Mouse (Mus musculus) monocyte, adult 2 months (primary cell): ENCODE results near the gene Zfp709.
"Not testable (repeated sequence)": the region's sequence is repeated elsewhere in the genome, so short reads cannot be mapped to it uniquely, and the experiment has no call there.

Experiments
- DNase-seq, 2 experiments: peaks; one replicate each; pipeline ENCODE4 v3.0.0; 2022; ENCODE audit warnings: low spot score in 2 of 2, low read depth in 1 of 2

Gene Zfp709

DNA sequence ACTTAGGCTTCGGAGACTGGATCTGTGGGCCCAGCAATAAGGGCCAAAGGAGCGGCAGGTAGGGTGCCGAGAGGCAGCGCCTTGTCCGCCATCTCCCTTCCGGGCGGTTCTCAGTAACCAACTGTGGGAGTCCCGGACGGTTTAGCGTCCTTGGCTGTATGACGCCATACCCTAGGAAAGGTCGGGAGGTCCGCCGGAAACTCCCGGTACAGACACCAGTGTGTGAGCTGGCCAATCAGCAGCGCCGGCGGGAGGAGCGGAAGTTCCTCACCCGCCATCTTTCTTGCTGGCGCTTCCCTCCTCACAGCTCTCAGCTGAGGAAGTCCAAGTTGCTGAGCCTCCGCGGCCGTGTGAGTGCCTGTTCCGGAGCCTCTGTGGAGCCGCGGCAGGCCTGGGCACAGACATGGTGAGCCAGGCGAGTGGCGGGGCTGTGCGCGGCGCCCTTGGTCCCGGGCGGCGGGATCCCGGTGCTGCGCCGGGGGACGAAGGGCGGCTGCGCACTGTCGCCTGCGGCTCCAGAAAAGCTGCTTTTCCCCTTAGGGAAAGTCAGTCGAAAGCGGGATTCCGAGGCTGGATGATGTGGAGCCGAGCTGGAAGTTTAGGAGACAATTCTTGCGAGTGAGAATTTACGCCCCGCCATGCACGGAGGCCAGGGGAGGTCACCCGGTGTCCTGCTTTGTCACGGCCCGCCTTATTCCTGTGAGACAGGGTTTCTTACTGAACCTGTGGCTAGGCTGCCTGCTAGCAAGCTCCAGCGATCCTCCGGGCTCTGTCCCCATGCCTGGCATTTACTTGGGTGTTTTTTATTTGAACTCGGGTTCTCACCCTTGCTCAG, 41.0 kb downstream of the Zfp709 start:
- peak; percentile 89 to 90 for DNase-seq

DNA sequence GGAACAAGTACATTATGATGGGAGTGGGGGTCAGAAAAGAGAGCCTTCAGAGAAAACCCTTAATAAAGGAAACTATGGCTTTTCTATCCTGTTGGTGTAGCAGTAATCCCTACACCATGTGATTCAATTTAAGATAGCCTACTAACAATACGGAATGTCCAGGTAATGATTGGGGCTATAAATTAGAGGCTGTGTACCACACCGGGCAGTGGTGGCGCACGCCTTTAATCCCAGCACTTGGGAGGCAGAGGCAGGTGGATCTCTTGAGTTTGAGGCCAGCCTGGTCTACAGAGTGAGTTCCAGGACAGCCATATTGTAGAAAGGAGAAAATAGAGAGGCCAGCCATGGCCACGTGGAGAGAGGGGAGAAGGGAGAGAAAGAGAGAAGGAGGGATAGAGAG, 44.0 kb downstream of the Zfp709 start:
- DNase-seq: no peak

- no peak for DNase-seq
Observed at GRCm38 (mm10) chr8:71926551-71926950, 44.7 kb downstream of the Zfp709 start.

- DNase-seq: no peak
Observed at GRCm38 (mm10) chr8:71927779-71928178, 46.0 kb downstream of the Zfp709 start.

DNA sequence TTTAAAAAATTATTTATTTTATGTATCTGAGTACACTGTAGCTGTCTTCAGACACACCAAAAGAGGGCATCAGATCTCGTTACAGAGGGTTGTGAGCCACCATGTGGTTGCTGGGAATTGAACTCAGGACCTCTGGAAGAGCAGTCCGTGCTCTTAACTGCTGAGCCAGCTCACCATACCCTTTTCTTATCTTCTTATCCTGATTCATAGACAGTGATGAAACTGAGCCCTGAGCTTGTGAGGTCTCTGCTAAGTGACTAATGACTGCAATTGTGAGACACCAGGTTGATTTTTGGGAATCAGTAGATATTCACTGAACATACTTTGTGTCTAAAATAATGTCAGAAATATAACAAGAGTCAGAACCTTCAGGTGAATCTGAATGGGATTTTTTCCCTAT, 56.2 kb downstream of the Zfp709 start:
- DNase-seq: not testable (repeated sequence)

DNA sequence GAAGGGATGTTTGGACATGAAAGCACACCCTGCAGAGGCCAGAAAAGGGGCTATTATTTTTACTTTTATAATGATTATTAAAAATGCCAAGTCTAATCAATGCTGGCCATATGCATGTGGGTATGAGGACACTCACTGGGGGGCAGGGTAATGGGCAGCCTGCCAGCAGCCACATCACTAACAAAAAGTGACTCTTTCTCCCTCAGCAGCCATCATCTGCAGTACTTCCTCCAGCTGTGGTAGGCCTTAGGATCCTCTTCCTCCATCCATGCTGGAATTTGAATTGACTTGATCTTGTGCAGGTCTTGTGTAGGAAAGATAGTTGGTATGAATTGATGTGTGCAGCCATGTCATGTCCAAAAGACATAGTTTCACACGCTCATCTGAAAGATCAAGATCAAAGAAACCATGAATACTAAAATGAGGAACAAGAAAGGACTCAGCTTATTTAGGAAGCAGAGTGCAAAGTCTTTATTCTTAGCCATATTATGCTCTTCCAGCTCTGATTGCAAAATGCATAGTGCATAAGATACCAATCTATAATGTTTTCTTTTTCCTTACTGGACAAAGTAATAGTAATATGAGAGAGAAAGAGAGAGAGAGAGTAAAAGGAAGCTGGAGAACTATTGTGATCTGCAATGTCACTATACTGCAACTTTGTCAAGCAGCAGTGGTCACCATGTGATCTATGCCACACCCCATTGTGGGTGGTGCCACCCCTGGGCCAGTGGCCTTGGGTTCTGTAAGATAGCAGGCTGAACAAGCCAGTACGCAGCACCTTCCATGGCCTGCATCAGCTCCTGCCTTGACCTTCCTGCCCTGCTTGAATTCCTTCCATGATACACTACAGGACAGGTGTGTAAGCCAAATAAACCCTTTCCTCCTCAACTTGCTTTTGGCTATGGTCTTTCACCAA, 58.7 kb downstream of the Zfp709 start:
- DNase-seq: no peak

DNA sequence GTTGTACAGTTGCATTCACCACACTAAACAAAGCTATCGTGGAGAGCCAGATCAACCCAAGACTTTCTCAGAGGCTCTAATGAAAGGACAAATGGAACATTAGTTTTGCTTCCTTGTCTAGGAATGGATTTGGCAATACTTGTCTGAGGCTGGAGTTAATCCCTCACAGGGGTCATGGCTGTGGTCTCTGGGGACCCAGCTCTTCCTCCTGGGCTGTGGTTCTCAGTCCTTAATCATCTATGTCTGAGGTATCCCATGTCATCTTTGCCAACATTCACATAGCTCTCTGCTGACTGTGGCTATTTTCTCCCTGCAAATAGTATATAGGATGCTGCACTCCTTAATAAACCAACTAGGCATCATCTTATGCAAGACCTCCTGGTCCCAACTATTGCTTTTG, 60.0 kb downstream of the Zfp709 start:
- DNase-seq: no peak
